Mouse (Mus musculus) urinary bladder, adult 18-20 months (tissue): Measurements from ENCODE around the gene Fgf15.

Experiments used
- DNase-seq, 2 experiments: peaks; one replicate each; pipeline ENCODE4 v3.0.0; 2022; ENCODE audit warnings: low spot score in 2 of 2, mixed read lengths in 2 of 2

Gene Fgf15

DNA sequence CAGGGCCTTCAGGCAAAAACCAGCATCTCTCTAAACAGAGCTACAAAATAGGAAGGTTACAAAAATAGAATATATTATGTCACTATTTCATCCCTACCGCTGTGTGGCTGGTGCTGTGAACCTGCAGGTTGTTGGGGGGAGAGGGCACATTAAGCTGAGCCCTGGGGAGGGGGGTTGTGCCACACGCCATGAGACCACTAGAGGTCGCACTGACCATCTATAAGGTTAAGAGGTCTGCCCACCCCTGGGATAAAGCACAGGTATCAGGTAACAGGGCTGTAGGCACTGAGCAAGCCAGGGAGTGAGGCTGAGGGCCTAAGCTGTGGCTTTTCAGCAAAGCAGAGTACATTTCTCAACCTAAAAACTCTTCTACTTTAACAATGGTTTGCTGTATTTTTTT lies 35.4 kb downstream of the Fgf15 start:
- no peak for DNase-seq

DNA sequence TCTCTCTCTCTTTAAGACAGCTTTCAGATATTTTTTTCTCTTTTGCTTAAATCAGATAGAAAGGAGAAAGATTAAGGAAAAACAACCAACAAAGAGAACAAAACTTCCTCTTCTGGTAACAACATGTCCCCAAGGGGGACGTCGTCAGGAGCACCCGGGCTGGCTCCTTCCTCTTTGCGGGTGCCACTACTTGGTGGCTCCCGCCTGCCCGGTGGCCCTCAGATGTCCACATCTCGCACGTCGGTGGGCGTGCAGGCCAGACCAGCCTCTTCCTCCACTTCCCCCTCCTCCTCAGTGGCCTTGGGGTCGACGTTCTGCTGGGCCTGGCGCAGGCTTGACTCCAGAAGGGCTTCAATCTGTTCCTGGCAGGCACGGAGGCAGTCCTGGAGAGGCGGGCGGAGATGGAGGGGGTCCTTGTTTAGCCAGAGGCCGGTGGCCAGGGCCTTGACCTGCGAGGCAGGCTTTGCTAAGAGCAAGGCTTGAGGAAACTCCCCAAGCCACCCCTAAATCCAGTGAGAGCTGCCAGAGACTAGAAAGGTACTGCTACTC lies 36.1 kb downstream of the Fgf15 start:
- no peak for DNase-seq

DNA sequence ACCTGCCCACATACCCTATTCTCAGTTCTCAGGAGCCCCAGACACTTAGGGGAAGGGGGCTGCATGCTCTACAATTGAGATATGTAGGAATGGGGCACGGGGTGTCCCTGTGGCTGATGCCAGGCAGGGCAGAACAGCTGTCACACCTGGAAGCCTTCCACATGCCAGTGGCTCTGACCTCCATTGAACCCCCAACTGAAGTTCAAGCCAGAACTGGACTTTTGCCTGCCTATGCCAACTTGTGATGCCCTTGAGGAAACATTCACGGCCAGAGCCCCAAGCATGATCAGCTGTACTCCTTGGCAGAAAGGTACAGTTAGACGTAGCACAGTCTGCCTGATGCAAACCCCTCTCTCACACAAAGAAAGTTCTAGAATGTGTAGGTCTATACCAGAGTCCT lies 37.0 kb downstream of the Fgf15 start:
- DNase-seq, result no peak

DNA sequence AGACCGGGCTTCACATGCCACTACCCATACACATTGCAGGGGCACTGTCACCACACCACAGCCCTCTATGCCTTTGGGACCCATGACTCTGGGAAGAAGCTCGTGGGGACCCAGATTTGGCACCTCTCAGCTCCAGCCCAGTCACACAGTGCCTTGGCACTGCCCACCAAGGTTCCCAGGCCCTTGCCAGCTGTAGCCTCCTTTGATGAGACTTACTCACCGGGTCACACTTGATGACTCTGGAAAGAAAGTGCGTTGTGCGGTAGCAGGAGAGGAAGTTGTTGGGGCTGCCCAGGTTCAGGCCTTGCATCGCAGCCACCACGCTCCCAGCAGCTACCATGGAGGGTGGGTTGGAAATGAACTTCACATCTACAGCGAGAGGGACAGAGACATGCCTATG lies 37.5 kb downstream of the Fgf15 start:
- DNase-seq, result no peak

DNA sequence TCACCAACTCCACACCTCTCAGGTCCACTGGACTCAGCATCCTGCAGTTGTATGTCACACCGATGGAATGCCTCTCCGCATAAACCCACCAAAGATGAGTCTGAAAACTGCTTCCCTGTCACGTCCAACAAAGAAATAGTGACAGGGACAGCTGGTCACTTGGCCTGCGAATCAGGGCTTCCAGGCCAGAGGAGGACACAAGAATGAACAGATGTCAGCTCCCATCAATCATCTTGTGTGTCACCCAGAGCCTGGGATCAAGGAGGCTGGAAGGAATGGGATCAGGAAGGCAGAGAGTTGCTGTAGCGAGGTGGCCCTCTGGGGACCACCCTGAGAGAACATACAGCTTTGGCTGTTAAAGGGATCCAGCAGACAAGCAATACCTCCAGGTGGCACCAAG lies 38.6 kb downstream of the Fgf15 start:
- DNase-seq, result no peak

DNA sequence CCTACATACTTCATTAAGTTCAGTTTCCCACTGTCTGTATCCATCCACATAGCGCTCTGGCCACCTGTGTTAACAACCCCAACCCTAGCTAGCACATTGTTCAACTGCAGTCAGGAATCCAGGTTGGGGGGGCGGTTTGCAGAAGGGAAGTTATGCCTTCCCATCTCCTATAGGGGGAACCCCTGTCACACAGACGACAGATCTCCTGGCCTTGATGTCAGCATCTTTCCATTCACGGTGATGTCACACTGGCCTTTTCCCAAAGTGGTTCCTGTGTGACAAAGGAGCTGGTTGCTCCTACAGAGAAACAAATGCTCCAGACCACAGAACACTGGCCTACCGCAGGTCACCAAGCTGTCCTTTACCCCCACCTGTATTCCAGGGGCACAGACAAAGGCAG lies 39.2 kb downstream of the Fgf15 start:
- no peak for DNase-seq

DNA sequence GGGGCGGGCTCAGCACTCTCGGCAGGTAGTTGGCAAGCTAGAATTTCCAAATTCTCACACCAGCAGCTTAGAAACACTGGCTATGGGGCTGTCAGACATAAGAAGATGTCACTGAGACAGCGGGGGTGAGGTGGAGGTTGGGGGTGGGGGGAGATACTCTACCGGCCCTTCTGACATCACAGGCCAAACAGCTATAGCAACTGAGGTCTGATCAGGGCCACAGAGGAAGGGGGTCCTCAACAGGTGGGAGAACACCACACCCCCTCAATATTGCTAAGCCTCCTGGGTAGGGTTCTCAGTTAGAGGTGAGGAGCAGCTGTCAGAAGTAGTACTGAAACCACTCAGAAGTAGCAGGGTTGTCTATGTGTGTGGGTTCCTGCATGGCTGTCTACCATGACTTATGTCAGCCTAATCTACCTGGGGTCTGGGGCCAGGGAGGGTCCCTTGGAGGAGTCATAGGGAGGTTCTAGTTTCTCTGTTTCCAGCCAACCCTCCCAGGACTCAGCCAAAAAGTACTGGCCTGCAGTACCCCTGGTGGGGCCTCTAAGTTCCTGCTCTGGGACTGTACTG lies 40.1 kb downstream of the Fgf15 start:
- no peak for DNase-seq

DNA sequence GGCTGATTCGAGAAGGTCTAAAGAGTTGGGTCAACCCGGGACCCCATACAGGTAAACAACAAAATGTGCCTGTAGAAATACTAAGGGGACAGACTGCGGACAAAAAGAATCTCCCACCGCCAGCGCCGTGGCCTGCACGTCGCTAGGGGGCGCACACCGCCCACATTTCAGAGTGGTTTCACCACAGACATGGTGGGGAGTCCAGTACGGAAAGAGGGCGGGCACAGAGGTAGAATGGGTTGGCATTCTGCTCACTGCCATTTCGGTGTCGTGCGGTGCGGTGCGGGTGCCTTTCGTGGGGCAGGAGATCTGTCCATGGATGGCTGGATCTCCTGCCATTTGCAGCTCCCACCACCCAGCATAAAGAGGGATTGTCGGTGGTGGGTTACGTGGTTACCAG lies 41.2 kb downstream of the Fgf15 start:
- DNase-seq, result peak; percentile 77 to 89

DNA sequence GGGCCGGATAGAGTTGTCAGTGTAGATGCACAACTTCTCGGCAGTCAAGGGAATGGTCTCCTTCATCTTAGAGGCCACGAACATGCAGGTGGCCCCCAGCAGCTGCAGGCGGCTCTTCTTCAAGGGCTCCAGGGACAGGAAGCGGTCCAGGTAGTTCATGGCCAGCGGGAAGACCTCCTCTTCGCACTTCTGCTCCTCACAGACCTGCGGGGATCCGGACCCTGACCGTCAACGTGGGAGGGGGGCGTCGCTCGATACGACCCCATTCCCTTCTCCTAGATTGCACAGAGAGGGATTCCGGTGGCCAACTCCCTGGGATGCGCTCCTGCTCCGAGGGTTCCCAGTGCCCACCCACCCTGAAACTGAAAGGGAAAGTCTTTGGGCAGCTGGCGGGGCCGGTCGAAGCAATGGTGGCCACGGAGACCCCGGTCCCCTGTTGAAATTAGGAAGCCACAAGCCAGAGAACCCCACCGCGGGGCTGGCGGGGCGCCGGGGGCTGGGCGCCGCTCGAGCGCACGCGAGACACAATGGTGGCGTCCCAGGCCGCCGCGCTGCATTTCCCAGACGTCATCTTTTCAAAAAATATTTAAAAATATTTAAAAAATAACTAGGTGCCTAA lies 41.7 kb downstream of the Fgf15 start:
- DNase-seq, result no peak

DNA sequence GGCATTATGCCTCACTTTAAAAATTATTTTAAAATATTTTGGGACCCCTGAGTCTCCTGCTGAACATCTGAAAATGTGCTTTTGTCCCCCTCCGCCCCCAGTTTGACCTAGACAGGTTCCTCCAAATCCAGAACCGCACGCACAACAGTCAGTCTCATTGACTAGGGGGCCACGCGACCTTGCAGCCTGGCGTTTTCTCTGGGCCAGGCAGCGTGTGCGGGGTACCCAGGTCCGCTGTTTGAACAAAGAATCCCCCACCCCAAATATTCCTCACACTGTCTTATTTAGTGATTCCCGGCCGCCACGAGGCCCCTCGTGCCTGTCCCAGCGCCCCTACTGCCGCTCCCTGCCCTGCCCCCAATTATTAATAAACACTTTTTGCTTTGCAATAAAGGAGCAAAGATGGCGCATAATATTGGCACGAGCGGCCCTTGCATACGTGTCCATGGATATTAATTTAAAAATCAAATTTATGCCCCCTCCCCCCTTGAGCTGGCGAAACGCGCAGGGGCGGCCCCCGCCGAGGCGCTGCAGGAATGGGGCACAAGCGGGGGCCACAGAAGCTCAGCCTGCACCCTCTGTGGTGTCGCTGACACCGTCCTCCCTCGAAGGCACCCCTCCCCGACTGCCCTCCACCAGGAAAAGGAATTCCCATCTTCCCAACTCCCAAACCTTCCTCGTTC lies 42.5 kb downstream of the Fgf15 start:
- peak in 1 of 2 experiments; percentile 27 for DNase-seq

DNA sequence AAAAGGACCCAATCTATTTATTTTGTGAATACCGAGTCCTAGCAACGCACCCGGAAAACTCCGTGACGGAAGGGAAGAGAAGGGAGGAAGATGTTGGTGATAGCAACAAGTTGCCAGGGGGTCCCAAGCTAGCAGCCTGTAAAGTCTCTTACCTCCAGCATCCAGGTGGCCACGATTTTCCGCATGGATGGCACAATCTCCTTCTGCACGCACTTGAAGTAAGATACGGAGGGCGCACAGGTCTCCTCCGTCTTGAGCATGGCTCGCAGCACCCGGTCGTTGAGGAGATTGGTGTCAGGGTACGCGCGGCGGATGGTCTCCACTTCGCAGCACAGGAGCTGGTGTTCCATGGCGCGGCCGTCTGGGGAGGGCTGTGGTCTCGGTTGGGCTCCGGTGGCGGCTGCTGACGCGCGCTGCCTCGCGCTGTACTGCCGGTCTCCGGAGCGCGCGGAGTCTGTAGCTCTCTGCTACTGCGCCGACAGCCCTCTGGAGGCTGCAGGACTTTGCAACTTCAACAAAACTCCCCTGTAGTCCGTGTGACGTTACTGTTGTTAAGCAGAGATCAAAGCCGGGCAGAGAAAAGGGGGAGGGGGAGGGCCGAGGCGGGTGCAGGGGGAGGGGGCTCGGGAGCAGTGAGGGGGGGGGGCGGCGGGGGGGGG lies 43.1 kb downstream of the Fgf15 start, which contains the start of gene Ccnd1:
TSS of gene Ccnd1 (minus strand) at position 582 of the 659 bp plus-strand sequence.
- DNase-seq, result peak in 1 of 2 experiments; percentile 63

DNA sequence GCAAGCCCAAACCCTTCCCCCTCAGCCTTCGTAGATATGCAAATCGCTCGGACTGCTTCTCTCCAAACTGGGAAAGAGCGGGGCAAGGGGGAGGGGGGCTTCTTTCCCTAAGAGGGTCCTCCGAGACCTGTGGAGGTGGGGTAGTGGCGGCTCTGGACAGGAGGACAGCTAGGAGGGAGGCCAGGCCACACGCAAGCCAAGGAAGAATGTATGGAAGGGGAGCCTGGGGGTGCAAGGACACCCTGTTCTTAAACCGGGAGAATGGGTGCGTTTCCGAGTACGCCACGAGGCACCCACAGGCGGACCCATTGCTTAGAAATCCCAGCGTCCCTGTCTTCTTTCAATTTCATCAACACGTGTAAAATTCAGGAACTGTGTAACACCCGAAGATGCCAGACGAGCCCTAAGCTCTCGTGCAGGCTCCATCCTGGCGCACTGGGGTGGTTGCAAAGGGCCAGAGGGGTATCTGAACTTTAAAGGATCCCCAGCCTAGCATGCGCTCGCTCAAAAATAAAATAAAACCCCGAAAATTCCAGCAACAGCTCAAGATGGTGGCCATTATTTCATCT lies 43.8 kb downstream of the Fgf15 start:
- peak in 1 of 2 experiments; percentile 27 for DNase-seq

DNA sequence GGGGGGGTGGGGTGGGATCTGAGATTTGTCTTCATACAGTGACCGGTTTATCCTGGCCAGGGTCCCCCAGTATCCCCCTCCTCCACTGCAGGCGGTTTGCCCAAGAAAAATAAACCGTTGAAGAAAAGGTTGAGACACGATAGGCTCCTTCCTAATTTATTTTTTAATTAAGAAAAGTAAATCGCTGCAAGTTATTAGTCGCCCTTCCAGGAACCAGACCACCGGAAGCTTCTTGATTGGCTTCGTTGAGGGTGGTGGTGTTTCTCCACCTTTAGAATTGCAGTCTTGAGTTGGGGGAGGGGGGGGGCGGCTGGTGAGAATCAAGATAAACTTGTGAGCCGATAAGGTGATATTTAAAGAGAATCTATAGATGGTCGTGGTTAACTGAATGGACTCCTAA lies 44.3 kb downstream of the Fgf15 start:
- no peak for DNase-seq

DNA sequence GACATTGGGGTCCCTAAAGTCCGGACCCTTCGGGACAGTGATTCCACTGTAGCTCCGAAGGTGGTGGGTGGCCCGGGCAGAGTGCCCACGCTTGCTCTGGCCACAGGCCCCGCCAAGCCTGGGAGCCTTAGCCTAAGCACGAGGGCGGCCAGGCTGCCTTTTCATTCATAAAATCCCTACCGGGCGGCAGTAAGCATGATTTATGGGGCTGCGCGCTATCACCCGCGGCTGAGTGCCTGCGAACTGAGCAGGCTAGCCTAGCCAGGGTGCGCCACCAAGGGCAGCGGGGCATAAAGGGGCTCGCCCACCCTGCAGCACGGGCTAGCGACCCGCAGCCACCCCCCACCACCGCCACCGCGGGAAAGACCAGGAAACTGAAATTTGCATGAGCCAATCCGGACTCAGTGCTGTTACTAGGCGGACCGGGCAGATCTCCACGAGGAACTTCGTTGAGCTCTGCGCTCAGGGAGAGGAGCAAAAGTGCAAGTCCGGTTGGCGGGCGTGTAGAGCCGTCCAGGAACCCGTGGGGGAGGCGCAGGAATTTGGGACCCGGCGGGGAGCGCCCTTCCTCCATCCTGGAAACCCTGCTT lies 45.0 kb downstream of the Fgf15 start:
- DNase-seq, result peak; percentile 79 to 84

DNA sequence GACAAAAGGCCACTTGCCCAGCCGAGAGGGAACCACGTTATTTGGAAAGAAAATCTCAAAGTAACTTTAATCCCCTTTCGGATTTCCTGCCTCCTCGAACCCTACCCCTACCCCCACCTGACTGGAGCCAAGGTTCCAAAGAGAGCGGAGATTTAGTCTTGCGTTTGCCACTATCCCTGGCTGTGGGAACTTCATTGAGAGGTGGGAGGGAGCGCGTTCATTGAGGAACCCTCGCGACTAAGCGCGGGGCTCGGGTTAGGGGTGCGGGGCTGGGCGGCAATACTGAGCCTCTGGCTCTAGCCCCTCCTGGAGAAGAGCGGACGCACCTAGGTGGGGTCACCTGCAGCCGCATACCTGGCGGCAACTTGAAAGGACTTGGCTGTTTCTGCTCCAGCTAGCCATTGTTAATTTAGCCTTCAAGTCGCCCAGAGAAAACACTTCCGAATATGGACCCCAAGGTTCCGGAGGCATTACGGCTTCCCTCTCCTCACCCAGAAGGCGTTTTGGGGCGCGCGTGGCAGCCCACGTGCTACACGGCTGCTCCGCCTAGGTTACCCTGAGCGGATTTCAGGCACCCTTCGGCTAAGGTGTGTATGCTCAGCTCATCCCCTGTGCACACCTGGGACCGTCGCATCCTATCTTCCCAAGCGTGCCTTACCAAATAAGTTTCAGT lies 45.9 kb downstream of the Fgf15 start:
- DNase-seq, result peak in 1 of 2 experiments; percentile 34

DNA sequence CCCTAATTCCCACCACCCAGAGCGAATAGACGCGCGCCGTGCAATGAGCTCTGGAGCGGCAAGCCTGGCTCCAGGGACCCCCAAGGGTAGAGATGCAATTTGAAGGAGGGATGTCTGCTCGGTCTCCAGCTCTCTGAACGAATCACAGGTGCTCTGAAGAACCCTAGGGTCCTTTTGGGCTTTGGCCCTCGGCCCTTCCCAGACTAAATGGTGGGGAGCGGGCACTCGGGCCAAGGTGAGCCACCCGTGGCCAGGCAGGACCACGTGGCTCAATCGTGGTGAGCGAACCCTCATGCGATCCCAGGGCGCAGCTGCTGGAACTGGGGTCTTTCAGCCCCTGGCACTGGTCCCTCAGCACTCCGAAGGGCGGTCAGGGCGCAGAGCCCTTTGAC lies 46.4 kb downstream of the Fgf15 start:
- no peak for DNase-seq

DNA sequence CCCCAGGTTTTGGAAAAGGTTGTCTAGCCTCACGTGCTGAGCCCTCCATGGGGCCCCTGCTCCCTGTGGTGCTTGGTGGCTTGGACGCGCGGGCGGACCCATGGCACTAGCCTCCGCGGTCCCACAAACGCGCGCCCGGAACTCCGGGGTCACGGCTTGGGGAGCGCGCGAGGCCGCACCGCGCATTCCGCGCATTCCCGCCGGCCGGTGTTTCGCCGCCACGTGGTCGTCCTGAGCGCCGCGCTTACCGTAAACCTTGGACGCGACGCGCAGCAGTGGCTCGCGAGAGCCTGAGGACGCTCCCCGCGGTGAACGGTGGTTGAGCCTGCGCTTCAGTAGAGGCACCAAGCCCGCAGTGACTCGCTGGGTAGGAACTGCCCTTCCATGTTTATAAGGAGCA lies 46.9 kb downstream of the Fgf15 start:
- DNase-seq, result peak; percentile 47 to 74
